Mouse (Mus musculus): Measurements from ENCODE around the gene Lrrc1.

GRCm38 (mm10) chr9:77546010-77546409 is 1.3 kb upstream of the Lrrc1 start:
- TF ChIP-seq CTCF (IDR thresholded peaks at IDR 0.05; ENCODE audit: control insufficient read depth, insufficient read depth, insufficient read length) (no peak), CEBPB (IDR thresholded peaks at IDR 0.05; ENCODE audit: low read depth) (no peak)
